Mouse (Mus musculus) liver, embryonic 13.5 days (tissue): Measurements from ENCODE around the gene Cdc45. TPM values are rescaled to one million over a fixed set of nuclear protein-coding genes. Genes with fewer than 3 reads are reported as not detected.

Experiments used
- ATAC-seq: fragments of 200-750 bp; cut with Nextera tagmentation; 2 replicates; pipeline ENCODE4 v1.8.0; 2017; ENCODE audit warnings: low read depth, mild to moderate bottlenecking, moderate number of reproducible peaks, moderate library complexity
- DNase-seq: peaks from one replicate; pipeline ENCODE4 v3.0.0; 2022
- H3K27ac ChIP-seq: fragments of 300-500 bp; sonication (generic); 2 replicates; pipeline ENCODE4 v1.5.1; 2015; ENCODE audit warnings: moderate library complexity, mild to moderate bottlenecking, inconsistent platforms
- H3K27me3 ChIP-seq: fragments of 300-500 bp; sonication (generic); 2 replicates; pipeline ENCODE4 v1.6.1; 2015; ENCODE audit warnings: mild to moderate bottlenecking, inconsistent platforms
- H3K36me3 ChIP-seq: fragments of 300-500 bp; sonication (generic); 2 replicates; pipeline ENCODE4 v1.6.1; 2015; ENCODE audit warnings: mild to moderate bottlenecking, inconsistent platforms
- H3K4me1 ChIP-seq: fragments of 300-500 bp; sonication (generic); replicated peaks from 2 replicates; pipeline ENCODE4 v1.6.1; 2015; ENCODE audit warnings: inconsistent platforms
- H3K4me2 ChIP-seq: fragments of 300-500 bp; sonication (generic); 2 replicates; pipeline ENCODE4 v1.6.1; 2015; ENCODE audit warnings: inconsistent platforms, mild to moderate bottlenecking, moderate library complexity
- H3K4me3 ChIP-seq: fragments of 300-500 bp; sonication (generic); replicated peaks from 2 replicates; pipeline ENCODE4 v1.5.1; 2015; ENCODE audit warnings: mild to moderate bottlenecking, inconsistent platforms
- H3K9ac ChIP-seq: fragments of 300-500 bp; sonication (generic); 2 replicates; pipeline ENCODE4 v1.6.1; 2015; ENCODE audit warnings: mild to moderate bottlenecking, inconsistent platforms
- H3K9me3 ChIP-seq: fragments of 300-500 bp; sonication (generic); replicated peaks from 2 replicates; pipeline ENCODE4 v1.6.1; 2016; ENCODE audit warnings: inconsistent platforms
- WGBS: fragments of 180-500 bp; shearing (Covaris S2); methylation state at CpG from one replicate; pipeline ENCODE4 v1.1.7; 2015; ENCODE audit not compliant: insufficient replicate concordance; 5-methylcytosine and 5-hydroxymethylcytosine counted together
- polyA plus RNA-seq: library from polyadenylated mRNA; unstranded; fragments of >200 nt; fragmentation: Nextera tagmentation; extraction: Ambion mirVana; gene quantifications from 2 replicates; pipeline ENCODE4 v1.2.1, GENCODE M21; 2015

Cdc45 gene
- polyA plus RNA-seq, 1 experiment from 2014 or later: 46.2 TPM

GRCm38 (mm10) chr16:18786652-18787051 lies 25.1 kb downstream of the Cdc45 start:
- Histone ChIP-seq H3K36me3 (peaks cover 93% of the 10 kb centered on the region), H3K27ac (peak overlapping the region; percentile 75; the same call in 1 of the 2 replicates), H3K4me2 (no peak overlapping the region), H3K9me3 (no peaks in the 10 kb centered on the region), H3K27me3 (no peaks in the 10 kb centered on the region), H3K4me3 (no peak overlapping the region), H3K4me1 (peaks cover 31% of the 10 kb centered on the region), H3K9ac (no peak overlapping the region)
- ATAC-seq (no peak), DNase-seq (no peak)
- WGBS: 89% methylated on average over 10 of the region's 10 CpGs

GRCm38 (mm10) chr16:18785485-18785884 lies 26.3 kb downstream of the Cdc45 start:
- DNase-seq (peak; percentile 39), ATAC-seq (peak; percentile 93)
- peak overlapping the region; percentile 41 for H3K4me2 ChIP-seq
- 26% methylated on average over 1 of the region's 1 CpGs for WGBS
- H3K27ac ChIP-seq: peak overlapping the region; percentile 75
- H3K4me3 ChIP-seq: no peak overlapping the region
- H3K9ac ChIP-seq: 0 out of 2 replicates have a peak overlapping the region, but pooled peaks have one; percentile 4
- no peaks in the 10 kb centered on the region for H3K9me3 ChIP-seq
- peaks cover 31% of the 10 kb centered on the region for H3K4me1 ChIP-seq
- H3K27me3 ChIP-seq: no peaks in the 10 kb centered on the region
- H3K36me3 ChIP-seq: peaks cover 94% of the 10 kb centered on the region

GRCm38 (mm10) chr16:18785025-18785424 lies 26.8 kb downstream of the Cdc45 start:
- Histone ChIP-seq H3K9me3 (no peaks in the 10 kb centered on the region), H3K27ac (peak overlapping the region; percentile 73), H3K9ac (0 out of 2 replicates have a peak overlapping the region, but pooled peaks have one; percentile 4), H3K4me3 (no peak overlapping the region), H3K4me1 (peaks cover 31% of the 10 kb centered on the region), H3K36me3 (peaks cover 92% of the 10 kb centered on the region), H3K27me3 (peaks cover under 1% of the 10 kb centered on the region; the same call in 1 of the 2 replicates), H3K4me2 (peak overlapping the region; percentile 41)
- 59% methylated on average over 7 of the region's 7 CpGs for WGBS
- peak; percentile 88 for ATAC-seq
- DNase-seq: peak; percentile 24

GRCm38 (mm10) chr16:18781810-18782209 lies 30.0 kb downstream of the Cdc45 start:
- 92% methylated on average over 10 of the region's 10 CpGs for WGBS
- peaks cover 65% of the 10 kb centered on the region for H3K36me3 ChIP-seq

GRCm38 (mm10) chr16:18778461-18778860 lies 33.3 kb downstream of the Cdc45 start:
- Histone ChIP-seq H3K27me3 (peaks cover 62% of the 10 kb centered on the region), H3K9ac (no peak overlapping the region), H3K27ac (no peak overlapping the region), H3K4me1 (no peaks in the 10 kb centered on the region), H3K9me3 (no peaks in the 10 kb centered on the region), H3K36me3 (peaks cover 33% of the 10 kb centered on the region), H3K4me2 (peak overlapping the region; percentile 49; the same call in 1 of the 2 replicates), H3K4me3 (peak overlapping the region; percentile 43; the same call in 1 of the 2 replicates)
- ATAC-seq: no peak
- 41% methylated on average over 2 of the region's 2 CpGs for WGBS
- no peak for DNase-seq

More at GRCm38 (mm10) chr16:18781810-18782209, 30.0 kb downstream of the Cdc45 start:
- DNase-seq (no peak), ATAC-seq (no peak)
- no peak overlapping the region for H3K4me3 ChIP-seq
- H3K4me2 ChIP-seq: no peak overlapping the region
- H3K9me3 ChIP-seq: no peaks in the 10 kb centered on the region
- H3K9ac ChIP-seq: no peak overlapping the region
- peaks cover 26% of the 10 kb centered on the region for H3K4me1 ChIP-seq
- no peak overlapping the region for H3K27ac ChIP-seq
- H3K27me3 ChIP-seq: peaks cover 33% of the 10 kb centered on the region

GRCm38 (mm10) chr16:18777101-18778080 lies 34.4 kb downstream of the Cdc45 start:
- peaks cover 65% of the 10 kb centered on the region for H3K27me3 ChIP-seq
- peak overlapping the region; percentile 43 for H3K4me3 ChIP-seq

GRCm38 (mm10) chr16:18776556-18777100 lies 35.2 kb downstream of the Cdc45 start, which contains the start of gene Cldn5:
TSS of gene Cldn5 (plus strand) at chr16:18776847.
- H3K9ac ChIP-seq: 0 out of 2 replicates have a peak within 1 kb of the TSS, but pooled peaks have one; percentile 23
- H3K4me1 ChIP-seq: no peaks in the 10 kb centered on the region
- H3K27ac ChIP-seq: no peak within 1 kb of the TSS
- H3K36me3 ChIP-seq: peaks cover 18% of the 10 kb centered on the region
- WGBS: 4% methylated on average over 19 of the region's 19 CpGs
- peak within 1 kb of the TSS; percentile 43 for H3K4me3 ChIP-seq
- peak; percentile 45; the same call in 1 of the 2 replicates for ATAC-seq
- H3K27me3 ChIP-seq: peaks cover 65% of the 10 kb centered on the region
- H3K9me3 ChIP-seq: no peaks in the 10 kb centered on the region
- peak within 1 kb of the TSS; percentile 49 for H3K4me2 ChIP-seq
- DNase-seq: no peak

More at GRCm38 (mm10) chr16:18777101-18778080, 34.4 kb downstream of the Cdc45 start:
- H3K36me3 ChIP-seq: peaks cover 25% of the 10 kb centered on the region
- ATAC-seq: 0 out of 2 replicates have a peak, but pooled peaks have one; percentile 11
- WGBS: 3% methylated on average over 80 of the region's 80 CpGs
- no peak overlapping the region for H3K27ac ChIP-seq
- no peaks in the 10 kb centered on the region for H3K9me3 ChIP-seq
- 0 out of 2 replicates have a peak overlapping the region, but pooled peaks have one; percentile 23 for H3K9ac ChIP-seq
- H3K4me1 ChIP-seq: no peaks in the 10 kb centered on the region
- no peak for DNase-seq
- peak overlapping the region; percentile 49 for H3K4me2 ChIP-seq

GRCm38 (mm10) chr16:18775621-18776555 lies 35.9 kb downstream of the Cdc45 start:
- H3K9ac ChIP-seq: no peak overlapping the region
- 0 out of 2 replicates have a peak overlapping the region, but pooled peaks have one; percentile 3 for H3K4me3 ChIP-seq
- peak overlapping the region; percentile 49; the same call in 1 of the 2 replicates for H3K4me2 ChIP-seq
- 20% methylated on average over 18 of the region's 18 CpGs for WGBS
- ATAC-seq (no peak), DNase-seq (no peak)
- H3K27me3 ChIP-seq: peaks cover 65% of the 10 kb centered on the region
- H3K4me1 ChIP-seq: no peaks in the 10 kb centered on the region
- no peak overlapping the region for H3K27ac ChIP-seq
- H3K9me3 ChIP-seq: no peaks in the 10 kb centered on the region
- peaks cover 10% of the 10 kb centered on the region; the same call in 1 of the 2 replicates for H3K36me3 ChIP-seq

GRCm38 (mm10) chr16:18773936-18774335 lies 37.9 kb downstream of the Cdc45 start:
- no peak for DNase-seq
- 39% methylated on average over 2 of the region's 2 CpGs for WGBS

GRCm38 (mm10) chr16:18769501-18769900 lies 42.3 kb downstream of the Cdc45 start:
- Histone ChIP-seq H3K9me3 (no peaks in the 10 kb centered on the region), H3K4me2 (no peak overlapping the region), H3K4me3 (no peak overlapping the region), H3K27me3 (peaks cover 9% of the 10 kb centered on the region; the same call in 1 of the 2 replicates), H3K9ac (no peak overlapping the region), H3K4me1 (no peaks in the 10 kb centered on the region), H3K27ac (no peak overlapping the region), H3K36me3 (no peaks in the 10 kb centered on the region)
- ATAC-seq (no peak), DNase-seq (no peak)
- WGBS: 54% methylated on average over 1 of the region's 1 CpGs

More at GRCm38 (mm10) chr16:18773936-18774335, 37.9 kb downstream of the Cdc45 start:
- Histone ChIP-seq H3K9ac (no peak overlapping the region), H3K4me1 (no peaks in the 10 kb centered on the region), H3K4me2 (no peak overlapping the region), H3K36me3 (no peaks in the 10 kb centered on the region), H3K27ac (no peak overlapping the region), H3K9me3 (no peaks in the 10 kb centered on the region), H3K4me3 (no peak overlapping the region), H3K27me3 (peaks cover 53% of the 10 kb centered on the region)
- no peak for ATAC-seq
